Mouse (Mus musculus): ENCODE measurements around the gene Mrpl9.

The Mrpl9 gene

DNA sequence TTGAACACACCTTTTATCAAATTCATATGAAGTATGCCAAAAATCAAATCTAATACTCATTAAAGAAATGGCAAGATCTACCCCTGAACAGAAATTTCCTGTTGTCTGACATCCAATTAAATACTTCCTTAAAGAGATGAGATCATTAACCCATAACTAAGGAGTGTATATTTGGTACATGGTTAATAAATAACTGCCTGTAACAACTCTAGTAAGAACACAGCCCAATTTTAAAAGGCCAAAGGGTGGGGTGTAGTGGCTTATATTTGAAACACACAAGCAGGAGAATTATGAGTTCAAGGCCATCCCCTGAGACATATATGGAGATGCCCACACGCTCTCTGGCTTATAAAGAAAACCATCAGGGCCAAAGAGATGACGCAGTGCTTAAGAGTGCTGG is 6.3 kb downstream of the Mrpl9 start:
- H3K9me3 ChIP-seq (ENCODE audit: low read length), result 0 out of 2 replicates have a peak, but pooled peaks cover 2% of the 10 kb centered on the region
- H3K27me3 ChIP-seq (ENCODE audit: insufficient read depth, low read length), result peaks cover 3% of the 10 kb centered on the region; the same call in 1 of the 2 replicates
- no peak overlapping the region for H3K4me3 ChIP-seq (replicated peaks; ENCODE audit: low read length)
- TF ChIP-seq POU5F1 (IDR thresholded peaks at IDR 0.05; ENCODE audit: borderline replicate concordance, low read length), result no peak
- no peak for TF ChIP-seq CTCF (conservative IDR thresholded peaks at IDR 0.05; ENCODE audit: low read length)
- no peak for TF ChIP-seq NANOG (IDR thresholded peaks at IDR 0.05; ENCODE audit: borderline replicate concordance, low read length)
- H3K4me1 ChIP-seq (replicated peaks; ENCODE audit: low read depth, low read length), result peaks cover 7% of the 10 kb centered on the region
- peaks cover 65% of the 10 kb centered on the region for H3K36me3 ChIP-seq (ENCODE audit: insufficient read depth, low read length)

DNA sequence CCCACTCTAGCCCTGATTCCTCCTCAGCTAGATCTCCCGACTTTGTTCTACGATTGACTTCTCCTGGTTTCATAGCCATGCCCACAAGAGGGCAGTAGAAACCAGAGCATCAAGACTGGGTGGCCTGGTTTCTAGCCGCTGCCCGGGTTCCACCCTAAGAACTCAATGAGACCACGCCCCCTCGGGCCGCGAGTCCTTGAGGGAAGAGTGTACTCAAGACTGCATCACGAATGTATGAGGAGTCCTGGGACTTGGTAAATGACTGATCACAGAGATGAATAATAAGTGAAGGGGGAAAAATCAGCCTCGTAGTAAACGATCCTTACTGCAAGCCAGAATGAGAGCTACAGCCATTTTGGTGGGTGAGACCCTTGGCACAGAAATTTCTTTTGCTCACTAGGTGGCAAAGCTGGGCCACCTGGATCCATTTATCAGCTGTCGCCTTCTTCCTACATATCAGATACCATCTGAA is 13.4 kb downstream of the Mrpl9 start:
- Histone ChIP-seq H3K4me3 (replicated peaks; ENCODE audit: low read length) (0 out of 2 replicates have a peak overlapping the region, but pooled peaks have one; percentile 20), H3K9me3 (ENCODE audit: low read length) (peaks cover 11% of the 10 kb centered on the region; the same call in 1 of the 2 replicates), H3K4me1 (replicated peaks; ENCODE audit: low read depth, low read length) (0 out of 2 replicates have a peak, but pooled peaks cover 4% of the 10 kb centered on the region), H3K27me3 (ENCODE audit: insufficient read depth, low read length) (peaks cover 27% of the 10 kb centered on the region), H3K36me3 (ENCODE audit: insufficient read depth, low read length) (peaks cover 3% of the 10 kb centered on the region)
- TF ChIP-seq NANOG (IDR thresholded peaks at IDR 0.05; ENCODE audit: borderline replicate concordance, low read length) (no peak), POU5F1 (IDR thresholded peaks at IDR 0.05; ENCODE audit: borderline replicate concordance, low read length) (no peak), CTCF (conservative IDR thresholded peaks at IDR 0.05; ENCODE audit: low read length) (peak; percentile 59)

DNA sequence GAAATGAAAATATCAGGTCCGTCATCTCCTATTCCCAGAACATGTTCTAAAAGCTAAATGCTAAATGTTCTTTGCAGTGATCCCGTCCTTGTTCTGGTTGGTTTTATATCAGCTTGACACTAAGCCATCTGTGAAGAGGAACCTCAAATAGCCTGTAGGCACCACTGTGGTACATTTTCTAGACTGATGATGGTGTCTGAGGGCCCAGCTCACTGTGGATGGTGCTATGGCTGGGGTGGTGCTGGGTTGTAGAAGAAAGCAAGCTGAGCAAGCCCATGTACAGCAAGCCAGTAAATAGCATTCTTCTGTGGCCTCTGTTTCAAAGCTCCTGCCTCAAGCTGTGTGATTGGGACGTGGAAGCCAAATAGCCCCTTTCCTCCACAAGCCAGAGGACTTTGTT is 13.9 kb downstream of the Mrpl9 start:
- H3K27me3 ChIP-seq (ENCODE audit: insufficient read depth, low read length), result peaks cover 27% of the 10 kb centered on the region
- H3K4me1 ChIP-seq (replicated peaks; ENCODE audit: low read depth, low read length), result 0 out of 2 replicates have a peak, but pooled peaks cover 4% of the 10 kb centered on the region
- TF ChIP-seq POU5F1 (IDR thresholded peaks at IDR 0.05; ENCODE audit: borderline replicate concordance, low read length) (no peak), NANOG (IDR thresholded peaks at IDR 0.05; ENCODE audit: borderline replicate concordance, low read length) (no peak), CTCF (conservative IDR thresholded peaks at IDR 0.05; ENCODE audit: low read length) (no peak)
- no peak overlapping the region for H3K4me3 ChIP-seq (replicated peaks; ENCODE audit: low read length)
- H3K36me3 ChIP-seq (ENCODE audit: insufficient read depth, low read length), result peaks cover 3% of the 10 kb centered on the region
- peaks cover 11% of the 10 kb centered on the region; the same call in 1 of the 2 replicates for H3K9me3 ChIP-seq (ENCODE audit: low read length)

DNA sequence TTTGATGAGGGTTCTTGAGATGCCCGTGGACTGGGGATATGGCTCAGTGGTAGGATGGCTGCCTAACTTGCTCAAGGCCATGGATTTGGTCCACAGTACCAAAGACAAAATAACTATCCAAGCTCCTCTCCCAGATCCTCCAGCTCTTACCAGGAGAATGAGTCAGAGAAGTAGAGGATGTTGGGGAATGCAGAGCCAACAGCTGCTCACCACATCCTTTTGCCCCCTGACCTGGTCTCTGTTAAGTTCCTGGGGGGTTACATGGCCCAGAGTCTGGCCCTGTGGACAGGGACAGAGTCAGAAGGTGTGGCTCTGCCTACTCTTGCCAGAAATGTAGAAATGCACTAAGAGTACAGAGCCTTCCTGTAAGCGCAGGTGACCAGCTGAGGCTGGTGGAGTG is 16.7 kb downstream of the Mrpl9 start:
- Histone ChIP-seq H3K4me1 (replicated peaks; ENCODE audit: low read depth, low read length) (peaks cover 15% of the 10 kb centered on the region), H3K36me3 (ENCODE audit: insufficient read depth, low read length) (no peaks in the 10 kb centered on the region), H3K27me3 (ENCODE audit: insufficient read depth, low read length) (peaks cover 19% of the 10 kb centered on the region), H3K4me3 (replicated peaks; ENCODE audit: low read length) (no peak overlapping the region), H3K9me3 (ENCODE audit: low read length) (peaks cover 8% of the 10 kb centered on the region; the same call in 1 of the 2 replicates)
- no peak for TF ChIP-seq CTCF (conservative IDR thresholded peaks at IDR 0.05; ENCODE audit: low read length)
- no peak for TF ChIP-seq NANOG (IDR thresholded peaks at IDR 0.05; ENCODE audit: borderline replicate concordance, low read length)
- TF ChIP-seq POU5F1 (IDR thresholded peaks at IDR 0.05; ENCODE audit: borderline replicate concordance, low read length), result no peak

DNA sequence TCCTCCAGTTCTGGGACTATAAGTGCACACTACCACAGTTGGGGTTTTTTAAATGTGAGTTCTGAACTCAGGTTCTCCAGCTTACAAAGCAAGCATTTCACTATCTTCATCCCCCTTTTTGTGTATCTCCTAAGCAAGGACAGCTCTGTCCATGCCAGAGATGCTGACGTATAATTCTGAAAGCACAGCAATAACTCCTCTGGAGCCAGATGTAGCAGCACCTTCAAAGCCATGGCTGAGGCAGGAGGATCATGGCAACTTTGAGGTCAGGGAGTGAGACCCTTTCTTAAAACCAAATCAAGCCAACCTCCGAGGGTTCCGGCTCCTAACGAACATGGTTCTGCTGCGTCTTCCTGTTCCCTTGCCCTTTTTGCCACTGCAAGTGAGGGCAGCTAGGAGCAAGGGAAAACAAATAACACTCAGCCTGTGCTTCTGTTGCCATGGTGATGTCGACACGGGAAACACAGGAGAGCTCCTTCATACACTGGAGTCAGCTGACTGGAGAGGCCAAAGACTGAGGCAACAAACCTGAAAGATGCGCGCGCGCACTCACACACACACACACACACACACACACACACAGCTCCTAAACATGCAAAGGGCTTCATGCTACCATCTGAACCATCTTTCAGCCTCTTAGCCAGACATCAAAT is 20.9 kb downstream of the Mrpl9 start:
- Histone ChIP-seq H3K4me1 (replicated peaks; ENCODE audit: low read depth, low read length) (peaks cover 38% of the 10 kb centered on the region), H3K9me3 (ENCODE audit: low read length) (peaks cover 2% of the 10 kb centered on the region; the same call in 1 of the 2 replicates), H3K27me3 (ENCODE audit: insufficient read depth, low read length) (0 out of 2 replicates have a peak, but pooled peaks cover 5% of the 10 kb centered on the region), H3K36me3 (ENCODE audit: insufficient read depth, low read length) (no peaks in the 10 kb centered on the region), H3K4me3 (replicated peaks; ENCODE audit: low read length) (peak overlapping the region; percentile 32; the same call in 1 of the 2 replicates)
- no peak for TF ChIP-seq NANOG (IDR thresholded peaks at IDR 0.05; ENCODE audit: borderline replicate concordance, low read length)
- no peak for TF ChIP-seq POU5F1 (IDR thresholded peaks at IDR 0.05; ENCODE audit: borderline replicate concordance, low read length)
- no peak for TF ChIP-seq CTCF (conservative IDR thresholded peaks at IDR 0.05; ENCODE audit: low read length)

DNA sequence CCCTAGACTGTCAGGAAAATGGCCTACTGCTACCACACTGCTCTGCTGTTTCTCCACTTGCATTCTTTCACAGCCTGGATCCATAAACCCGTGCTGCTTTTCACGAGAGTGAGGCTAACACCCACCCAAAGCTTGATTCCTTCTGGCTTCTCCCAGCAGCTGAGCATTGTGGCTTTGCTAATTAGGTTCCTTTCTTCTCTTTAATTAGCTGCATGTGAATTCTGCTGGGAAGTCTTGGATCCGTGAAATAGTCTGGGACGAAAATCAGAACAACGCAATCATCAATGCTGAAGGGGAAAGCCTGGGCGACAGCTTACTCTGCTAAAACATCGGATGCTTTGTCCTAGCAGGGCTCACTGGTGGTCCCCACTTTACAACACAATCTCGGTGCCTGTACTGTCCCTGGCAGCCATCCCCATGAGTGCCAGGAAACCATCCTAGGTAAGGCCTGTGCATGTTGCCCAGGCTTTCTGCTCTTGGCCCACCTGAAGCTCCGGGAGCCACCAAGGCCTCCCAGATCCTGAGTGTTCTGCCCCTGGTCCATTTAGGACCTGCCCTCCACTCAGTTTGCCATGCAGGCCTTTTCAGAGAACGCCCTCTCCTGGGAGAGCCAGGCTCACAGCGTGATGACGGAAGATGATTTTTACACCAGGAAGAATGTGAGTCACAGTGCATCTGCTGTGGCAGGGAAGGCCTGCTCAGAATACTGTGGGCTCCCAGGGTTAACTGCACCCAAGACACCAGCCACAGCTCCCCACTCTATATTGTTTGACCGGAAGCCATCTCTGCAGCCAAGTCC is 22.7 kb downstream of the Mrpl9 start:
- no peaks in the 10 kb centered on the region for H3K9me3 ChIP-seq (ENCODE audit: low read length)
- TF ChIP-seq CTCF (conservative IDR thresholded peaks at IDR 0.05; ENCODE audit: low read length) (no peak), POU5F1 (IDR thresholded peaks at IDR 0.05; ENCODE audit: borderline replicate concordance, low read length) (no peak), NANOG (IDR thresholded peaks at IDR 0.05; ENCODE audit: borderline replicate concordance, low read length) (no peak)
- peaks cover 45% of the 10 kb centered on the region for H3K4me1 ChIP-seq (replicated peaks; ENCODE audit: low read depth, low read length)
- no peaks in the 10 kb centered on the region for H3K27me3 ChIP-seq (ENCODE audit: insufficient read depth, low read length)
- 0 out of 2 replicates have a peak overlapping the region, but pooled peaks have one; percentile 7 for H3K4me3 ChIP-seq (replicated peaks; ENCODE audit: low read length)
- H3K36me3 ChIP-seq (ENCODE audit: insufficient read depth, low read length), result no peaks in the 10 kb centered on the region

DNA sequence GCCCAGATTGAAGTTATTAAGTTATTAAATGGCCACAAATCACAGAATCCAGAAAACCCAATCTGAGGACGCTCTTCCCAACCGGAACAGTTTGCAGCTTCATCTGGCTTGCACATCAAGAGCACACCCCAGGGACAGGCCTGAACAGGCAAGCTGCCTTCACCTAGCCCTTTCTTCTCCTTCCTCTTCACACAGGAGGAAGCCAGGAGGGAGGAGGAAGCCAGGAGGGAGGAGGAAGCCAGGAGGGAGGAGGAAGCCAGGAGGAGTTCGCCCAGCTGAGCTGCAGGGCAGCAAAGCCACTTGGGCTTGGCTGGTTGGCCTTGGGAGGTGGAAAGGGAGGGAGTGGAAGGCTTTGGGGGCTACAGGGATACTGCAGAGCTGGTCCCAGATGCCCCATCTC is 25.8 kb downstream of the Mrpl9 start:
- no peaks in the 10 kb centered on the region for H3K36me3 ChIP-seq (ENCODE audit: insufficient read depth, low read length)
- H3K4me3 ChIP-seq (replicated peaks; ENCODE audit: low read length), result no peak overlapping the region
- peaks cover 7% of the 10 kb centered on the region for H3K27me3 ChIP-seq (ENCODE audit: insufficient read depth, low read length)
- TF ChIP-seq POU5F1 (IDR thresholded peaks at IDR 0.05; ENCODE audit: borderline replicate concordance, low read length) (no peak), NANOG (IDR thresholded peaks at IDR 0.05; ENCODE audit: borderline replicate concordance, low read length) (no peak), CTCF (conservative IDR thresholded peaks at IDR 0.05; ENCODE audit: low read length) (no peak)
- peaks cover 53% of the 10 kb centered on the region for H3K4me1 ChIP-seq (replicated peaks; ENCODE audit: low read depth, low read length)
- no peaks in the 10 kb centered on the region for H3K9me3 ChIP-seq (ENCODE audit: low read length)

DNA sequence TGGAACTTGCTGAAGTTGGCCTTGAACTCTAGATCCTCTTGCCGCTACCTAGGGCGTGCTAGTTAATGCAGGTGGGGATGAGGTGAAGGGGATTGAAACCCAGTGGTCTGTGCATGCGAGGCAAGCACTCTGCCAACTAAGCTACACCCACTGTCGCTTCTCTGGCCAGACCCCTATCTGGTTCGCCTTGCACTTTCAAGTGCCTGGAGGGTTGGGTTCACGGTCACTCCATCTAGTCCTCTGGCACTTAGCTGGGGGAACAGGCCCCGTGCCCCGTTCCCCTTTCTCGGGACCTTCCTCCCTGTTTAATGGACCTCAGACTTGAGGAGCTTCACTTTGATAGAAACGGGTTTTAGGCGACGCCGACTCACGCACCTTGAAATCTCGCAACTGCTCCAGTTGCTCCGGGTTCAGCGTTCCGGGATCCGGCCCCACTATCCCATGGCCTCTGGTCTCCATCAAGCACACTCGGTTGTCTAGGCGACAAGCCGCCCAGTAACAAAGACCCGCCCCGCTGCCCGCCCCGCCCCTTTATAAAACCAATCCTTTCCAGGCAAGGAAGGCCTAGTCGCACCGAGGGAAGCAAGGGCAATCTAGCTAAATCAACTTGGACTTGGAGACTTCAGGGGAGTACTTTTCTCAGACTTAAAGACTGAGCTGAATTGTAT is 29.5 kb downstream of the Mrpl9 start:
- Histone ChIP-seq H3K4me3 (replicated peaks; ENCODE audit: low read length) (peak overlapping the region; percentile 59), H3K27me3 (ENCODE audit: insufficient read depth, low read length) (peaks cover 18% of the 10 kb centered on the region), H3K36me3 (ENCODE audit: insufficient read depth, low read length) (no peaks in the 10 kb centered on the region), H3K9me3 (ENCODE audit: low read length) (no peaks in the 10 kb centered on the region), H3K4me1 (replicated peaks; ENCODE audit: low read depth, low read length) (peaks cover 33% of the 10 kb centered on the region)
- TF ChIP-seq NANOG (IDR thresholded peaks at IDR 0.05; ENCODE audit: borderline replicate concordance, low read length) (no peak), POU5F1 (IDR thresholded peaks at IDR 0.05; ENCODE audit: borderline replicate concordance, low read length) (no peak), CTCF (conservative IDR thresholded peaks at IDR 0.05; ENCODE audit: low read length) (no peak)

Data from E14TG2a.4 (cell line).